ENCODE assay signal across 23 mouse cellular contexts in the genomic region with DNA sequence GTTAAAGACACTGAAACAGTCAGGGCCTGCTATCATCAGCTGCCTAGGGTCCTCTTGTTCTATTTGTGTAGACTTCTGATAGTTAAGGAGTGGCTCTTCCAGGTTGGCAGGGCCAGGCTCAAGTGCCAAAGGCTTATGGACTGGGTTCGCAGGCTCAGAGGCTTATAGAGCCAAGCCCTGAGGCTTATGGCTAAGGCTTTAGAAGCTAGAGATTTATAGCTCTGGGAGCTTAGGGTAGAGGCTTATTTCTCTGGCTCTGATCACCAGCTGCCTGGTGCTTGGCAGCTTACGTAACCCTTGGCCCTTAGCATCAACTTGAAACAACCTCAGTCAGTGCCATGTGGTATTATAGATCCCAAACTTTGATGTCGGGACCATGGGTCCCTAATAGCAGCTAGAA. TPM values are rescaled to one million over a fixed set of nuclear protein-coding genes. Genes with fewer than 3 reads are reported as not detected.
A peak's percentile ranks its signal among the peaks of the same experiment; 100 is the strongest.
DNase-seq lines count a peak whose midpoint lies in the region; ATAC-seq and TF ChIP-seq lines count a peak whose summit lies in the region.
"Had no signal": no experiment of that assay in that cellular context is flagged by ENCODE, and none has a peak within 500 bp of the region (broad histone marks: within the 10 kb centered on the region; RNA-seq: fewer than 3 reads in every experiment).

Gene Gm4792 (minus strand): TSS at position 233 of the 400 bp plus-strand sequence.

- no peak for TF ChIP-seq POLR2A in brain, embryonic 14.5 days (IDR thresholded peaks at IDR 0.05; ENCODE audit: borderline replicate concordance, extremely low read depth, insufficient read depth, insufficient read length, poor library complexity, severe bottlenecking)

- H3K27ac ChIP-seq in hindbrain, embryonic 10.5 days, result 0 out of 2 replicates have a peak within 1 kb of the TSS, but pooled peaks have one; percentile 45
- H3K27ac ChIP-seq in hindbrain, embryonic 13.5 days, result no peak within 1 kb of the TSS
- no peak within 1 kb of the TSS for H3K27ac ChIP-seq in gastrocnemius, adult 2 months
- H3K27ac ChIP-seq: forebrain, embryonic 12.5 days; heart, embryonic 13.5 days; hindbrain, embryonic 14.5 days had no signal

- no peaks in the 10 kb centered on the region for H3K36me3 ChIP-seq in hindbrain, embryonic 10.5 days
- no peaks in the 10 kb centered on the region for H3K36me3 ChIP-seq in hindbrain, embryonic 13.5 days
- H3K36me3 ChIP-seq: forebrain, embryonic 12.5 days; heart, embryonic 13.5 days had no signal

- 84% methylated on average over 3 of the region's 3 CpGs for WGBS in hindbrain, embryonic 10.5 days
- WGBS in hindbrain, embryonic 13.5 days, result 81% methylated on average over 3 of the region's 3 CpGs

- H3K4me3 ChIP-seq in hindbrain, embryonic 10.5 days, result no peak within 1 kb of the TSS
- H3K4me3 ChIP-seq in hindbrain, embryonic 13.5 days, result no peak within 1 kb of the TSS
- H3K4me3 ChIP-seq in gastrocnemius, adult 2 months, result no peak within 1 kb of the TSS
- H3K4me3 ChIP-seq: forebrain, embryonic 12.5 days; heart, embryonic 13.5 days had no signal

- H3K9me3 ChIP-seq in hindbrain, embryonic 10.5 days, result no peaks in the 10 kb centered on the region
- no peaks in the 10 kb centered on the region for H3K9me3 ChIP-seq in hindbrain, embryonic 13.5 days
- H3K9me3 ChIP-seq: forebrain, embryonic 12.5 days; heart, embryonic 13.5 days had no signal

- no peak for DNase-seq in hindbrain, embryonic 10.5 days (ENCODE audit: low spot score)
- DNase-seq in brain, embryonic 14.5 days (ENCODE audit: low read depth), result peak; percentile 34
- DNase-seq in retina, adult 2 months (ENCODE audit: low read depth, low spot score), result peak; percentile 64
- DNase-seq in skeletal muscle tissue, adult 2 months (ENCODE audit: low read depth, low spot score), result peak; percentile 12
- DNase-seq in adrenal gland, adult 2 months, result no peak
- no peak for DNase-seq in gastrocnemius, adult 2 months
- DNase-seq: adrenal gland, postnatal 25 days; cerebellum, adult 2 months; cerebellum, postnatal 10 days; gastrocnemius, postnatal 25 days; heart, postnatal 4 days had no signal

- H3K9ac ChIP-seq in hindbrain, embryonic 13.5 days, result no peak within 1 kb of the TSS
- H3K9ac ChIP-seq: forebrain, embryonic 12.5 days; heart, embryonic 13.5 days; hindbrain, embryonic 14.5 days had no signal

- no peak for TF ChIP-seq CTCF in brain, embryonic 14.5 days (IDR thresholded peaks at IDR 0.05; ENCODE audit: borderline replicate concordance, extremely low read depth, insufficient read depth, insufficient read length)
- TF ChIP-seq CTCF in gastrocnemius, adult 2 months (IDR thresholded peaks at IDR 0.05), result no peak

- intact Hi-C loops in gastrocnemius, adult 2 months (cut with DNase I), result no loop called here

- no peak within 1 kb of the TSS for H3K4me2 ChIP-seq in hindbrain, embryonic 13.5 days
- H3K4me2 ChIP-seq: forebrain, embryonic 12.5 days; heart, embryonic 13.5 days; hindbrain, embryonic 14.5 days had no signal

- H3K27me3 ChIP-seq in hindbrain, embryonic 10.5 days (ENCODE audit: insufficient read depth, poor library complexity, severe bottlenecking), result no peaks in the 10 kb centered on the region
- H3K27me3 ChIP-seq in hindbrain, embryonic 13.5 days, result no peaks in the 10 kb centered on the region
- H3K27me3 ChIP-seq: forebrain, embryonic 12.5 days; heart, embryonic 13.5 days had no signal

- ATAC-seq in hindbrain, embryonic 13.5 days (ENCODE audit: low FRiP score), result no peak
- ATAC-seq: forebrain, embryonic 16.5 days; inflammation-experienced regulatory T-cells, adult 6 months had no signal

- peaks cover 35% of the 10 kb centered on the region for H3K4me1 ChIP-seq in hindbrain, embryonic 10.5 days (replicated peaks)
- H3K4me1 ChIP-seq in hindbrain, embryonic 13.5 days (replicated peaks), result peaks cover 27% of the 10 kb centered on the region
- H3K4me1 ChIP-seq: heart, embryonic 13.5 days had no signal

RNA-seq across cellular contexts. Expression of gene Gm4792, which starts in this region (rescaled TPM):
- 0.42 TPM in 1 of 2 replicates, not detected in the other for polyA plus RNA-seq in hindbrain, embryonic 10.5 days (2016; fragmentation: Nextera tagmentation; extraction: Ambion mirVana)
- 0.35 and 0.45 TPM in 2 replicates for polyA plus RNA-seq in hindbrain, embryonic 13.5 days (2015; fragmentation: Nextera tagmentation; extraction: Ambion mirVana)
- polyA plus RNA-seq in brain, embryonic 14.5 days (2012; rRNA removed), result 0.11 and 0.13 TPM in 2 replicates
- not detected for total RNA-seq in adrenal gland, adult 2 months (2021)
- polyA plus RNA-seq in adrenal gland, adult 2 months (2012; rRNA removed), result not detected in 2 replicates
- total RNA-seq in gastrocnemius, adult 2 months (2021), result not detected
- total RNA-seq: adrenal gland, adult 18-20 months; adrenal gland, postnatal 25 days; gastrocnemius, postnatal 25 days; heart, postnatal 4 days; MEL had no signal
- polyA plus RNA-seq: C2C12; cerebellum, adult 2 months; embryonic facial prominence, embryonic 11.5 days; forebrain, embryonic 12.5 days; forebrain, embryonic 16.5 days; frontal cortex, adult 2 months; heart, embryonic 13.5 days; heart, postnatal 0 days; inflammation-experienced regulatory T-cells, adult 6 months had no signal

Comparison
In these comparisons a context has a peak if more than half of its experiments do, and no peak if none do; other contexts are left out.
1. Peak in DNase-seq in brain, embryonic 14.5 days; RNA of the gene not detected or under 1 TPM.
2. DNase-seq: peak in retina, adult 2 months (single experiment) and skeletal muscle tissue, adult 2 months (single experiment); none in hindbrain, embryonic 10.5 days (single experiment), adrenal gland, adult 2 months (single experiment) and gastrocnemius, adult 2 months (single experiment).